Mouse (Mus musculus): ENCODE measurements at regions not wholly inside any gene's neighbourhood (a gene's known extent, or its start where the extent isn't known, plus 50 kb on each side); places are given as distances from the start of the nearest gene placed in this dataset.

- no peak for TF ChIP-seq POLR2A (IDR thresholded peaks at IDR 0.05; ENCODE audit: low read depth, low read length)
- TF ChIP-seq CTCF (IDR thresholded peaks at IDR 0.05; ENCODE audit: extremely low read depth, insufficient read depth, insufficient read length, insufficient replicate concordance): no peak
Observed at GRCm38 (mm10) chr4:55288456-55288855, 61.4 kb upstream of the Rad23b start.

Data from spleen, adult 2 months (tissue).